Mouse (Mus musculus) cortical plate, adult 2 months (tissue): ENCODE measurements at regions not wholly inside any gene's neighbourhood (a gene's known extent, or its start where the extent isn't known, plus 50 kb on each side); places are given as distances from the start of the nearest gene placed in this dataset.

Experiments used
- H3K27ac ChIP-seq: fragments of 200-500 bp; 2 replicates; pipeline ENCODE4 v1.5.1; 2012; ENCODE audit warnings: low read length, control low read depth, inconsistent platforms; ENCODE audit not compliant: insufficient read depth
- H3K4me1 ChIP-seq: fragments of 200-500 bp; 2 replicates; pipeline ENCODE4 v1.6.1; 2011; ENCODE audit warnings: low read length; ENCODE audit not compliant: control insufficient read depth, insufficient read depth
- H3K4me3 ChIP-seq: fragments of 200-500 bp; 2 replicates; pipeline ENCODE4 v1.5.1; 2011; ENCODE audit warnings: mild to moderate bottlenecking, low read length, control low read depth; ENCODE audit not compliant: insufficient read depth
- CTCF ChIP-seq: fragments of 200-500 bp; IDR thresholded peaks from 2 replicates; pipeline ENCODE4 v1.5.1; 2011; ENCODE audit warnings: mild to moderate bottlenecking, control low read depth, low read length; ENCODE audit not compliant: insufficient read depth; ENCODE audit errors: extremely low read depth
- POLR2A ChIP-seq: fragments of 200-500 bp; IDR thresholded peaks from 2 replicates; pipeline ENCODE4 v1.6.1; 2011; ENCODE audit warnings: mild to moderate bottlenecking, low read length, control low read depth; ENCODE audit not compliant: insufficient read depth; ENCODE audit errors: extremely low read depth

DNA sequence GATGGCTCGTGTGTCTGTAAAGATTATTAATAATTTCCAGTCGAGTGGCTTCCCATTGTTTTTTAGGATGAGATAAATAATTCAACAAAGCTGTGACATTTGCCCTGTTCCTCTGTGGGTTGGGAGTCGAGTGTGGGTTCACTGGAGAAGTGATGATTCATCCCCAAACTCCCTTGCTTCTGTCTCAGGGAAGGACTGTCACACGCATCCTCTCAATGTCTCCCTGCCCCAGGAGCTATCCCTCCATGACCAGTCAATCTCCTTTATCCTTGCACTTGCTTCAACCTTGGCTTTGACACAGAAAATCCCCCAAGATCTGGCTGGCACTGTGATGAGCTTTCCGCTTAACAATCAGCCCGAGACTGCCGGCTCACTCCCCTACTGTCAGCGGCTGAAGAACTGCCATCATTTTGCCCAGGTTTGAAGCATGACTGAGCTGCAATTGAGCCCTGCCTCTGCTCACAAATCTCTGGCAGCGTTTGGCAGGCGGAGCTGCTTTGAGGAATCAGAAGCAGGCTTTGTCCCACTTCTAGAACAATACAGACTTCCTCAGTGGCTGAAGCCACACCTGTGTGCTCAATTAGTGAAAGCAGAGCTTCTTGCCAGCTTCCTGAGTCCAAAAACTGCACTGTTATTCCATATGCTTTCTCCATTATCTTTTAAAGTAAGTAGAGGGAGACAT, 293.6 kb upstream of the Tgfbr2 start:
- Histone ChIP-seq H3K4me3 (no peak overlapping the region), H3K27ac (no peak overlapping the region), H3K4me1 (no peaks in the 10 kb centered on the region; the same call in 1 of the 2 replicates)
- TF ChIP-seq POLR2A: no peak
- no peak for TF ChIP-seq CTCF

DNA sequence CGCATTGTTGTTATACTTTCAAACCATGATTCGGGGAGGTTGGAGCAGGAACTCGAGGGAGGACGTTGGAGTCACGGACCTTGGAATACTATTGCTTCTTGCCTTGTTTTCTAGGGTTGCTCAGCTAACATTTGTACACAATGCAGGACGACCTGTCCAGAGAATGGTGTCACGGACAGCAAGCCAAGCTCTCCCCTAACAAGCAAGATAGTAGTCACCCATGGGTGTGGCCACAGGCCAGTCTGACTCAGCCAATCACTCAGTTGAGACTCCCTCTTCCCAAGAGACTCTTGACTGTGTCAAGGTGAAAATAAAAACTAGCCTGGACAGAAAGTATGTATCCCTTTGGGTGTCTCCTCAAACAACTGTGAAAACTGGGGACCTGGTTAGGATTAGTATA, 291.2 kb upstream of the Tgfbr2 start:
- no peak overlapping the region for H3K4me3 ChIP-seq
- no peak for TF ChIP-seq CTCF
- TF ChIP-seq POLR2A: no peak
- no peak overlapping the region for H3K27ac ChIP-seq
- H3K4me1 ChIP-seq: no peaks in the 10 kb centered on the region; the same call in 1 of the 2 replicates

DNA sequence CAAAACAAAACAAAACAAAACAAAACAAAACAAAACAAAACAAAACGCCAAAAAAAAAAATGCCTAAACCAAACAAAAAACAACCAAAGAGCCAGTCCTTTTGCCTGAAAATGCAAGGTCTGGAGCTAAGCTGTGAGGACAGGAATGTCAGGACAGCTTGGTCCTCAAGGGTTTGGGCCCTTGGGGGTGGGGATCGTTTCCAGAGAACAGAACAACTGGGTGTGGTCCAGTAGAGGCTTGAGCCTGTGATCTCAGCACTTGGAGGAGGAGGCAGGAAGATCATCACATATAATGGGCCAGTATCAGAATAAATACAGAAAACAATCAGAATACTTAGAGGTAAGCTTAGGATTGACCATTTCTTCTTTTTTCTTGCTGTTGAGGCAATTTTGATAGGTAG, 289.5 kb upstream of the Tgfbr2 start:
- TF ChIP-seq CTCF: no peak
- no peak for TF ChIP-seq POLR2A
- Histone ChIP-seq H3K4me1 (no peaks in the 10 kb centered on the region; the same call in 1 of the 2 replicates), H3K27ac (no peak overlapping the region), H3K4me3 (no peak overlapping the region)

DNA sequence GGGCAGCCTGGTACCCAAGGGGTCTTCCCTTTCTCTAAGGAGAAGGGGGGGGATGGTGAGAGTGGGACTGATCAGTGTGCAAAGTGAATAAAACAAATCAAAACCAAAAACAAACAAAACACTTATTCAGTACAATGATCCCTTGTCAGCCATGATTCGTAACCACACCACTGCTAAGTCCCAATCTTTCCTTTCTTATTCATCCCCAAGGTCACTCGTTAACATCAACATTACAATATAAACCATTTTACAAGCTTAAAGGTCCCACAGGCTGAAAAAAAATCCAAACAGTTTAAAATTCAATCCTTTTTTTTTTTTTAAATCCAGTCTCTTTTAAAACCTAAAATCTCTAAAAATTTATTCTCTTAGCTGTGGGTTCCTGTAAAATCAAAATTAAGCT, 287.1 kb upstream of the Tgfbr2 start:
- no peak overlapping the region for H3K27ac ChIP-seq
- H3K4me1 ChIP-seq: no peaks in the 10 kb centered on the region
- TF ChIP-seq CTCF (no peak), POLR2A (no peak)
- H3K4me3 ChIP-seq: no peak overlapping the region

DNA sequence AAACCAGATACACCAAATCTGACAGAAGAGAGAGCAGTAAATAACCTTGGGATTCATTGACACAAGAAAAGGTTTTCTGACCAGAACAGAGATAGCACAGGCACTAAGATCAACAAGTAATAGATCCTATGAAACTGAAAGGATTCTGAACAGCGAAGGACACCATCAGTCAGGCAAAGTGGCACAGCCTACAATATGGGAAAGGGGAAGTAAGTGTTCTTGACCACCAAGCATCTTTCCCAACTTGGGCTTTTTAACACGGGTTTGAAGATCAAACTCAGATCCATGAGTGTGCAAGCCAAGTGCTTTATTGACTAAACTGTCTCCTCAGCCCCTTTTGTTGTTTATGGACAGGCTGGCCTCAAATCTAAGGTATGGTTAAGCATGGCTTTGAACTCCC, 284.9 kb upstream of the Tgfbr2 start:
- Histone ChIP-seq H3K27ac (no peak overlapping the region), H3K4me1 (no peaks in the 10 kb centered on the region), H3K4me3 (no peak overlapping the region)
- no peak for TF ChIP-seq POLR2A
- no peak for TF ChIP-seq CTCF

DNA sequence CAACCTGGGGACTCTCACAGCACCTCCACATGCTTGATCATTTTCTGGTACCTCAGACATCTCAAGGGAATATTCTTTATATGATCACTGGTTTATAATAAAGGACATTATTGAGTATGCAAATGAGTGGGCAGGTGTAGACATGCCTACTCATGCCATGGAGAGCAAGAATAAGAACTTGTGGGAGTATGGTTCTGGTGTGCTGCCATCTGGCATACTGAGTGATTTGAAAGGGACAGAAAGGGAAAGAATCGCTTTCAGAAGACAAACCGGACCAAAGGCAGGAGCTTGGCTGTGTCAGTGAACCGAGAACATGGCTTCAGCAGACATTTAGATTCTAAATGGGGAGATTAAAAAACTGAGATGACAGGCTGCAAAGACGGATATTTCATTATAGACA, 276.9 kb upstream of the Tgfbr2 start:
- H3K4me1 ChIP-seq: peaks cover 4% of the 10 kb centered on the region; the same call in 1 of the 2 replicates
- H3K4me3 ChIP-seq: no peak overlapping the region
- H3K27ac ChIP-seq: no peak overlapping the region
- TF ChIP-seq POLR2A: no peak
- TF ChIP-seq CTCF: no peak

DNA sequence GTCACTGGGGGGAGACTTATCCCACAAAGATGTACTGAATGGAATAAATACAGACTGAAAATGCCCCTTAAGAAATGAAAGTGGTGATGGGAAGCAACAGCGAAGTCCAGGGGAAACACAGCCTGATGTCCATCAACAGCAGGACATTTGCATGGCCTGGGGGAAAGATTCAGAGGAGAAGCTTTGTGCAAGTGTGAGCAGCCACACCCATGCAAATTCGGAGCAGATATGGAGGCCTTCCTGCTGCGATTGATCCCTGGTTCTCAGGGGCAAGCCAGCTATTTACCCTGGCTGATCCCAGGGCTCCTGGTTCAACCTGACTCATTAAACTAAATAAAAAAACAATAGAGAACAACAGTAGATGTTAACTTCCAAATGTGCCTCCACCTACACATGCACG, 275.7 kb upstream of the Tgfbr2 start:
- no peak for TF ChIP-seq CTCF
- TF ChIP-seq POLR2A: no peak
- Histone ChIP-seq H3K4me3 (no peak overlapping the region), H3K27ac (no peak overlapping the region), H3K4me1 (peaks cover 4% of the 10 kb centered on the region; the same call in 1 of the 2 replicates)

DNA sequence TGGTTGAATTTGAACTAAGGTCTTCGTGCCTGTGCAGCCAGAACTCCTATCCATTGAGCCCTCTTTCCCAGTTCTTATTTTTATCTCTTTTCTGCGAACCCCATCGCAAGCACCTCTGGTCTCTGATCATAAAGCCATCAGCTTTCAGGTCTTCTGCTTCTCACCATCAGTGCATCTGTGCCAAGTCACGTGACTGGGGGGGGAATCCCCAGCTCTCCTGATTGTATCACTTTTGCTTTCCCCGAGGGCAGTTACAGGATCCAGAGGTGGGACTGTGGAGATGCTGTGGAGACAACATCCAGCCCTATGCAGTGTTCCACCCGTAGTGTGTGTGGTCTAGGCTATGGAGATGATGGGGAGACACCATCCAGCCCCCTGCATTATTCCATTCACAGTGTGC, 272.6 kb upstream of the Tgfbr2 start:
- TF ChIP-seq POLR2A: no peak
- TF ChIP-seq CTCF: no peak

DNA sequence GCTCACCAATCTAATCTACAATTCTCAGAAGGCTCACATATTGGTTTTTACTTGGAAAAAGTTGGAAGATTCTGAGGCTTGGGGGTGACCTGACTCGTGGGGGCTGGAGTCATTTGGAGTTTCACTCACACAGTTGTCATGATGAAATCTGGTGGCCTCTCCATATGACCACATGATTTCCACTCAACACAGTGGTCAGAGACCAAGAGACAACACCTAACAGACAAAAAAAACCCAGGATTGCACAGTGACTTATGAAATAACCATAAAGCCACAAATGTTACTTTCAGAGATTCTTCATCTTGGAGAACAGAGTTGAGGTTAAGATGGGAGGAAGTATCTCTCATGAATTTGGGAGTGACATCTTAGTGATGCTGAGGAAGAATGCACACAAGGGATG, 263.4 kb upstream of the Tgfbr2 start:
- TF ChIP-seq CTCF: no peak
- no peak for TF ChIP-seq POLR2A
- H3K4me3 ChIP-seq: no peak overlapping the region
- H3K4me1 ChIP-seq: no peaks in the 10 kb centered on the region
- no peak overlapping the region for H3K27ac ChIP-seq

More for the DNA sequence above, 272.6 kb upstream of the Tgfbr2 start:
- H3K27ac ChIP-seq: no peak overlapping the region
- H3K4me3 ChIP-seq: no peak overlapping the region
- peaks cover 4% of the 10 kb centered on the region; the same call in 1 of the 2 replicates for H3K4me1 ChIP-seq

DNA sequence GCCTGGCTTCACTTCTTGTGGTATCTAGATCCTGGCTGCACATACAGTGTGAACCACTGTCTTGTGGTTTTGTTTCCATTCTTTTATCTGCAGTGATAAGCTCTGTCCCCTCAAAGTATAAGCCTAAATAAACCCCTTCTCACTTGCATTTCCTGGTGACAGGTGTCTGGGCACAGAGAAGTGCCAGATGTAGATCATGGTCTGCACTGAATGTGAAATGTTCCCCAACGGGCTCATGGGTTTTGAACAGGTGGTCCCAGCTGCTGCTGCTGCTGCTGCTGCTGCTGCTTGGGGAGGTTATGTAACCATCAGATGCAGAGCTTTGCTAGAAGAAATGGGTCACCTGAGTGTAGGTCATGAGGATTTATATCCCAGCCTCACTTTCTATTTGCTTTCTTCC, 259.3 kb upstream of the Tgfbr2 start:
- Histone ChIP-seq H3K4me3 (no peak overlapping the region), H3K27ac (no peak overlapping the region), H3K4me1 (no peaks in the 10 kb centered on the region)
- no peak for TF ChIP-seq CTCF
- no peak for TF ChIP-seq POLR2A
